Mouse (Mus musculus) embryonic facial prominence, embryonic 14.5 days (tissue): ENCODE results near the gene Svep1. TPM values are rescaled to one million over a fixed set of nuclear protein-coding genes. Genes with fewer than 3 reads are reported as not detected.

Source experiments
- ATAC-seq: fragments of 200-750 bp; cut with Nextera tagmentation; 2 replicates; pipeline ENCODE4 v1.8.0; 2017; ENCODE audit warnings: low read depth, moderate number of reproducible peaks, moderate TSS enrichment
- DNase-seq: peaks from one replicate; pipeline ENCODE4 v3.0.0-alpha.2; 2015; ENCODE audit warnings: low spot score
- H3K27ac ChIP-seq: fragments of 300-500 bp; sonication (generic); replicated peaks from 2 replicates; pipeline ENCODE4 v1.5.1; 2014; ENCODE audit warnings: low read depth, mild to moderate bottlenecking, low read length, moderate library complexity
- H3K27me3 ChIP-seq: fragments of 300-500 bp; sonication (generic); replicated peaks from 2 replicates; pipeline ENCODE4 v1.6.1; 2014; ENCODE audit warnings: low read length; ENCODE audit not compliant: control insufficient read depth, insufficient read depth
- H3K36me3 ChIP-seq: fragments of 300-500 bp; sonication (generic); 2 replicates; pipeline ENCODE4 v1.6.1; 2014; ENCODE audit warnings: low read length, mixed read lengths; ENCODE audit not compliant: control insufficient read depth, insufficient read depth
- H3K4me1 ChIP-seq: fragments of 300-500 bp; sonication (generic); 2 replicates; pipeline ENCODE4 v1.6.1; 2014; ENCODE audit warnings: antibody characterized with exemption, low read length; ENCODE audit not compliant: control insufficient read depth, insufficient read depth
- H3K4me2 ChIP-seq: fragments of 300-500 bp; sonication (generic); 2 replicates; pipeline ENCODE4 v1.6.1; 2014; ENCODE audit warnings: low read depth, mild to moderate bottlenecking, low read length, moderate library complexity, mixed read lengths
- H3K4me3 ChIP-seq: fragments of 300-500 bp; sonication (generic); 2 replicates; pipeline ENCODE4 v1.5.1; 2014; ENCODE audit warnings: low read depth, mild to moderate bottlenecking, low read length
- H3K9ac ChIP-seq: fragments of 300-500 bp; sonication (generic); 2 replicates; pipeline ENCODE4 v1.6.1; 2014; ENCODE audit warnings: low read depth, mild to moderate bottlenecking, low read length, moderate library complexity, mixed read lengths
- H3K9me3 ChIP-seq: fragments of 300-500 bp; sonication (generic); 2 replicates; pipeline ENCODE4 v1.6.1; 2016; ENCODE audit warnings: low read length; ENCODE audit not compliant: control insufficient read depth
- WGBS: fragments of 180-500 bp; shearing (Covaris S2); extraction: QIAGEN DNeasy Blood & Tissue Kit; methylation state at CpG from one replicate; pipeline ENCODE4 v1.1.7; 2014; 5-methylcytosine and 5-hydroxymethylcytosine counted together
- polyA plus RNA-seq: library from polyadenylated mRNA; unstranded; fragments of >200 nt; fragmentation: Nextera tagmentation; extraction: Ambion mirVana; gene quantifications from 2 replicates; pipeline ENCODE4 v1.2.1, GENCODE M21; 2014

Gene Svep1
- polyA plus RNA-seq, 1 experiment from 2014 or later: 10.6 TPM

DNA sequence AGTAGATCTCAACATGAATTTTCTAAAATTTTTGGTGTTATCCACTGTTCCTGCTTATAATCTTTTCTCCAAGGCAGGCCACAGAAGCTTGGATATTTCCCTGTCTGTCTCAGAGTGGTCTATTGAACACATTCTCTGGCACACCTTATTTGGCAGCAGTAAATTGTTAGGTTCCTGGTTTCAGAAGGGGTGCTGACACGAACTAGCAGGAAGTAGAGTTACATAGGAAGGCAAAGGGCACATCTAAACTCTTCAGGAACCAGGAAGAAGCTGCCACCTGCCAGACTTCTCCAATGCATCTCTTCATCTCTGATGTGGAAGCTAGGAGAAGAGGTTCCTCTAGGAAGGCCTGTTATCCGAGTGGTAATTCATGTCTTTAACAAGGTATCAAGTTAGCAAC, 141.9 kb downstream of the Svep1 start:
- Histone ChIP-seq H3K4me2 (no peak overlapping the region), H3K9me3 (no peaks in the 10 kb centered on the region), H3K27me3 (no peaks in the 10 kb centered on the region), H3K4me1 (no peaks in the 10 kb centered on the region), H3K36me3 (peaks cover 37% of the 10 kb centered on the region), H3K9ac (no peak overlapping the region), H3K4me3 (no peak overlapping the region), H3K27ac (no peak overlapping the region)
- no peak for DNase-seq
- WGBS: 64% methylated on average over 2 of the region's 2 CpGs
- no peak for ATAC-seq

DNA sequence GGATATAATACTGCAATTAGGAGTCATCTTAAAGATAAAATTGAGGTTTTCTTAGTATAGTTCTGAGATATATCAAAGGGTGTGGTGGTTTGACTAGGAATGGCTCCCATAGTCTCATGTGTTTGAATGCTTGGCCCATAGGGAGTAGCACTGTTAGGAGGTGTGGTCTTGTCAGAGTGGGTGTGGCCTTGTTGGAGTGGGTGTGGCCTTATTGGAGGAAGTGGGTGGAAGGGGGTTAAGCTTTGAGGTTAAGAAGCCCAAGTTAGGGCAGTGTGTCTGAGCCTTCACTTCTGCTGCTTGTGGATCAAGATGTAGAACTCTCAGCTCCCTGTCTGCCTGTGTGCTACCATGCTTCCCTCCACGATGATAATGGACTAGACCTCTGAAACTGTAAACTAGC, 143.7 kb downstream of the Svep1 start:
- Histone ChIP-seq H3K9ac (no peak overlapping the region), H3K27me3 (no peaks in the 10 kb centered on the region), H3K4me1 (no peaks in the 10 kb centered on the region), H3K4me3 (no peak overlapping the region), H3K36me3 (peaks cover 20% of the 10 kb centered on the region), H3K4me2 (no peak overlapping the region), H3K27ac (no peak overlapping the region), H3K9me3 (no peaks in the 10 kb centered on the region)
- DNase-seq (no peak), ATAC-seq (no peak)
- WGBS: 100% methylated on average over 1 of the region's 1 CpGs

DNA sequence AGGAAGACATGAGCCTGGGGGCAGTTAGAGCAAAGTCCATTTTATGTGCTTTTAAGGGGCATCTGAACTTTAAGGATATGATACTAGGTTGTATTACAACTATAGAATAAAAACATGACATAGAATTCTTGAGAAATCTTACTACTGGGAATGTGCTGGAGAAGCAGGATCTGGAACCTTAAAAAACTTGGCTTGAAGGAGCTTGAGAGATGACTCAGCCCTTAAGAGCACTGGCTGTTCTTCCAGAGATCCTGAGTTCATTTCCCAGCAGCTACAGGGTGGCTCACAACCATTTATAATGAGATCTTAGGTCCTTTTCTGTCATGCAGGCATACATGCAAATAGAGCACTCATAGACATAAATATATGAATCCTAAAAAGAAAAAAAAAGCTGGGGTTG, 151.0 kb downstream of the Svep1 start:
- Histone ChIP-seq H3K9me3 (no peaks in the 10 kb centered on the region), H3K9ac (no peak overlapping the region), H3K27me3 (no peaks in the 10 kb centered on the region), H3K36me3 (no peaks in the 10 kb centered on the region), H3K4me2 (no peak overlapping the region), H3K27ac (no peak overlapping the region), H3K4me3 (no peak overlapping the region), H3K4me1 (no peaks in the 10 kb centered on the region; the same call in 1 of the 2 replicates)
- no peak for DNase-seq
- ATAC-seq: no peak

DNA sequence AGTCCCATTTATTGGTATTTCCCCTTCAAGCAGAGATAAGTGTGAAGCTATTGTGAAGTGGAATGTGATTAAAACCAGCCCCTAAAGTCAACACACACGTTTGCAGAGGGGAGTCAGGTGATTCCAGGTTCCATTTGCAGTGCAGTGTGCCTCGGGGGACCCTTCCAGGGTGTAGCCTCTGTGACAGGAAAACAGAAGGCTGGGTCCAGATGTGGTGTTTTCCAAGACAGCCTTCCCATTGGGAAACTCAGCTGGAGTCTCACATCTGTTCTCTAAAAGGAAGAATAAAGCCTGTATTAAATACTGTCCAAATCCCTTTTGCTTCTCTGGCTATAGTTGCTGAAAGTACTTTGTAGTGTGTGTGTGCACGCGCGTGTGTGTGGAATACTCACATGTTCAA, 152.2 kb downstream of the Svep1 start:
- Histone ChIP-seq H3K4me1 (no peaks in the 10 kb centered on the region; the same call in 1 of the 2 replicates), H3K9me3 (no peaks in the 10 kb centered on the region), H3K4me3 (no peak overlapping the region), H3K36me3 (no peaks in the 10 kb centered on the region; the same call in 1 of the 2 replicates), H3K9ac (no peak overlapping the region), H3K27me3 (no peaks in the 10 kb centered on the region), H3K27ac (no peak overlapping the region), H3K4me2 (no peak overlapping the region)
- 62% methylated on average over 5 of the region's 5 CpGs for WGBS
- DNase-seq (no peak), ATAC-seq (no peak)

DNA sequence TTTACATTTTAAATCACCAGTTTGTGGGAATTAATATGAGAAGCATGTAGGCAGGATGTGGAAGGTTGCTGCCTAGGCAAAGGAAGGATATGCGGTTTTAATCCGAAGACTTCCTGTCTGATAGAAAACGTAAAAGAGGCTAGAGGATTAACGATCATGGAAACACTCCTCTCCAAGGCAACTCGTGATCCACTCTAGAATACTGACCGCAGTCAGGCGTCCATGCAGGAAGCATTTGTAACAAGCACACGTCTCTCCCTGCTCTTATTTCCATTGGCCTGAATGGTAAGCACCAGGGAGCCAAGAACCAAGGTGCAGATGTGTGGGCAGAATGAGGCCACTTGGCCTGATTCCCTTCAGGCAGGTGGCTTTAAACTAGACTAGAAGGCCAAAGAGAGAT, 155.9 kb downstream of the Svep1 start:
- 75% methylated on average over 8 of the region's 8 CpGs for WGBS
- no peak for ATAC-seq
- Histone ChIP-seq H3K9me3 (no peaks in the 10 kb centered on the region), H3K9ac (no peak overlapping the region), H3K27ac (no peak overlapping the region), H3K4me2 (no peak overlapping the region), H3K36me3 (peaks cover 22% of the 10 kb centered on the region), H3K4me3 (no peak overlapping the region), H3K27me3 (no peaks in the 10 kb centered on the region), H3K4me1 (no peaks in the 10 kb centered on the region; the same call in 1 of the 2 replicates)
- no peak for DNase-seq

DNA sequence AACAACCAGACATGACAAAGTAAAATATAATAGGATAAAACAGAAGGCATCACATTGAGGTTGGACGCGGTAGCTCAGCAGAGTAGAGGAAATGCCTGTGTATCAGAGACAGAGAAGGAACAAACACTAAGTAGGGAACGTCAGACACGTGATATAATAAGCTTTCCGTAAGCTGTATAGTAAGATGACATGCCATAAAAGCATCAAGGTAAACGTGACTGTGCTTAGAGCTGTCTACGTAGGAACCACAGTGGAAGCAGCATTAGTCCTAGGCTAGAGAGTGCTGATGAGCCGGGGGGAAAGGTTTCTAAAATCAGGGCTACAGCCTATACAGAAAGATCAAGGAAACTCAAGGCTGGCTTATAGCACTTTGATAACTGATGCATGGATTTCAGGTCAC, 156.4 kb downstream of the Svep1 start:
- H3K9ac ChIP-seq: no peak overlapping the region
- WGBS: 78% methylated on average over 8 of the region's 8 CpGs
- no peaks in the 10 kb centered on the region for H3K27me3 ChIP-seq
- H3K4me3 ChIP-seq: no peak overlapping the region
- ATAC-seq: no peak
- H3K27ac ChIP-seq: no peak overlapping the region
- H3K36me3 ChIP-seq: peaks cover 22% of the 10 kb centered on the region
- DNase-seq: no peak
- H3K4me2 ChIP-seq: no peak overlapping the region
- no peaks in the 10 kb centered on the region; the same call in 1 of the 2 replicates for H3K4me1 ChIP-seq
- H3K9me3 ChIP-seq: no peaks in the 10 kb centered on the region

DNA sequence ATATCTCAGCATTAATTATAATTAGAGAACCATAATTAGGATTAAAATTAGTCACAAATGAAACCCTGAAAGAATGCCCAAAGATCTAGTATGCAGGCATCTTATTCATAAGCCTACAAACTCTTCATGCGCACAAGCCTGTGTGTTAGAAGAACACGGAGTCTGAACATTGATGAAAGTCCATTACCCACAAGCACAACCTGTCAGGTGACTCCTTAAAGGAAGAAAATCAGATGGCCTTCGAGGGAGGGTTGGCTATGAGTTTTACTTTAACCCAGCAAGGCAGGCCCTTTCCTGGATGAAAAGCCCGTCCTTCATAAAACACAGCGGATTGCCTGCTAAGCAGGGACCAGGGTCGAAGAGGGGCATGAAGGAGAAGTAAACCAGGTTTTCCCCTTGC, 161.8 kb downstream of the Svep1 start:
- H3K9me3 ChIP-seq: no peaks in the 10 kb centered on the region
- no peak overlapping the region for H3K9ac ChIP-seq
- no peak for DNase-seq
- 90% methylated on average over 6 of the region's 6 CpGs for WGBS
- peaks cover 27% of the 10 kb centered on the region for H3K36me3 ChIP-seq
- no peak overlapping the region for H3K4me3 ChIP-seq
- H3K4me1 ChIP-seq: no peaks in the 10 kb centered on the region
- H3K27ac ChIP-seq: no peak overlapping the region
- H3K27me3 ChIP-seq: no peaks in the 10 kb centered on the region
- H3K4me2 ChIP-seq: no peak overlapping the region
- ATAC-seq: no peak

DNA sequence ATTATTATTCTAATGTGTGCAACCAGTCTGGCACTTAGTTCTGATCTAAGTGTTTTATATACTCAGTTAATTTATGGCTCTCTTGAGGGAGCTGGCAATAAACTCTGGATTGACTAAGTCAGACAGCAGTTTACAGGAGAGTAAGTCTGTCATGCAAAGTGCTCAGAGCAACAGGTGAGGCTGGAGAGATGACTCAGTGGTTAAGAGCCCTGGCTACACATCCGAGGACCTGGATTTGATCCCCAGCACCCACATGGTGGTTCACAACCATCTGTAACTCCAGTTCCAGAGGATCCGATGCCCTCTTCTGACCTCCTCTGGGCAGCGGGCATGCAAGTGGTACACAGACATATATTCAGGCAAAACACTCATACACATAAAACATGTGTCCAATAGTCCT, 162.3 kb downstream of the Svep1 start:
- Histone ChIP-seq H3K4me2 (no peak overlapping the region), H3K27ac (no peak overlapping the region), H3K4me1 (no peaks in the 10 kb centered on the region), H3K36me3 (peaks cover 27% of the 10 kb centered on the region), H3K9me3 (no peaks in the 10 kb centered on the region), H3K9ac (no peak overlapping the region), H3K4me3 (no peak overlapping the region), H3K27me3 (no peaks in the 10 kb centered on the region)
- 92% methylated on average over 3 of the region's 3 CpGs for WGBS
- ATAC-seq: no peak
- DNase-seq: no peak

DNA sequence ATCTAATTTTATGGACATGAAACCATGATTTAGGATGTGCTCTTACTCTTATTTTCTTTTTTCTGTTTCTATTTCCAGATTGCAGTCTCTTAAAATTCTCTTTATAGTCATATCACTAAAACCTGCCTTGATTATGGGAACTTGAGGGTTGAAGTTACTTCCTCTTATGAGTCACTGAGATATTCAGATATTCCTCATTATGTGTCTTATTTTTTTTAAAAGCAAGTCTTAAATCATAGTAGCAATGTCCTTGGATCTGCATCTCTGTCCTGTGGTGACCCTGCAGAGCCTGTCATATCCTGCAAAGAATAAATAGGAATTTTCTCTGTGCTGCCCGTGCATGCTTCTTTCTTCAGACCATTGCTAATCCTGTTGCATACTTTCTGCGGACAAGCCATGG, 166.6 kb downstream of the Svep1 start:
- Histone ChIP-seq H3K4me1 (no peaks in the 10 kb centered on the region), H3K4me2 (no peak overlapping the region), H3K36me3 (0 out of 2 replicates have a peak, but pooled peaks cover 5% of the 10 kb centered on the region), H3K4me3 (no peak overlapping the region), H3K27ac (no peak overlapping the region), H3K9ac (no peak overlapping the region), H3K9me3 (no peaks in the 10 kb centered on the region), H3K27me3 (no peaks in the 10 kb centered on the region)
- ATAC-seq: no peak
- DNase-seq: no peak
- 75% methylated on average over 2 of the region's 2 CpGs for WGBS
